Mouse (Mus musculus) thymus, postnatal 10 days (tissue): ENCODE measurements around the gene Grik1.

Experiments used
- DNase-seq, 2 experiments: peaks; one replicate each; pipeline ENCODE4 v3.0.0; 2021; ENCODE audit warnings: low spot score in 2 of 2

Gene Grik1

DNA sequence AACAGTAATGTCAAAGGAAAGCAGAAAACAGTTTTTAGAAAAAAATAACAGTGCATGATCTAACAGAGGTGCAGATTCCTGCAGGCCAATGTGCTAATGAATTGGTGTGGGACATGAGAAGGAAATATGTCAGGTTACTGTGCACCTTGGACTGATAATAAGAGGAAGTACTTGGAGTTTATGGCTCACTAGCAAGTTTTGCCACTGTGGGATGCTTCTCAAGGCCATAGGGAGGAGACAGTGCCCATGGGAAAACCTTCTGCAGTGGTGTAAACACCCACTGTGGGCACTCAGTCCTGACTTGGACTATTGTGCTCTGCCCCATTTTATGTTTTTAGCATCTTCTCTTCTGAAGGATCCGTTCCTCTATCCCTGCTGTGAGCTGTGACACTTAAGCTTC, 428.3 kb downstream of the Grik1 start:
- DNase-seq: no peak

DNA sequence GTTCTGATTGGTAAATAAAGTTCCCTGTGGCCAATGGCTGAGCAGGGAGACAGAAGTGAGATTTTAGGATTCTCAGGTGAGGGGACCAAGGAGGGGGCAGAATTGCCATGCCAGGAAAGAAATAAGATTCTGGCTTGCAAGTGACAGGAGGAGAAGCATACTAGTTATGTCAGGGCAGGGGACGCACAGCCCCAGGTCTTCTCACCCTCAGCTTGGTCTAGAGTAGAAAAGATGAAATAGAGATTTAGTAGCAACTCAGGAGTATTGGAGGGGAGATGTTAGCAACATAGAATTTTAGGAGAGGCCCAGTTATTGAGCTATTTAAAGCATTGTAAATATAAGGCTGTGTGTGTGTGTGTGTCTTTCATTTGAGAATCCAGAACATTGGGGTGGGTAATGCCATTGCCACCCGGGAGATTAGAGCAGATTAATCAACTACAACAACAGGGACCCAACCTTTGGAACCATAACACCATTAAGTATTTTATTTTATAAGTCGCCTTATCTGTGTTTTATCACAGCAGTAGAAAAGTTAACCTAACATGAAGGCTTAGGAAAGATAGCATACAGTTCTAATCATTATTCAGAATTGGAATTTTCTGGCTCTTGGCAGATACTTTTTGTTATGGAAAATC, 436.5 kb downstream of the Grik1 start:
- no peak for DNase-seq

DNA sequence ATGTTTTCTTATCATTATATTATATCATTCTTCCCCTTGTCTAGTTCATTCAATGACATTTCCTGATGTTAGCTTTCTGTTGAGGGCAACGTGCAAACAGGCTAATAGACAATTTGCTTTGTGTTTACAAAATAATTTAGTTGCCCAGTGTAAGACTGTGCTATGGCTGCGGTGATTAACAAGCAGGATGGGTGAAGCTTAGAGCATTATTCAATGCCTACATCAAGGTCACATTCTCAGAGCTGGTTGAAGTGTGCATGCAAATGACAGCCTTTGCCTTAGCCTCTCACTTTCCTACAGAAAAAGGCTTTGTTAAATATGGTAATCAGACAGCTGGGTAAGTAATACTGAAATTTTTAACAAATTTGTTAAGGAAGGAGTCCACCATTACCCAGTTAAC, 438.5 kb downstream of the Grik1 start:
- DNase-seq: no peak

DNA sequence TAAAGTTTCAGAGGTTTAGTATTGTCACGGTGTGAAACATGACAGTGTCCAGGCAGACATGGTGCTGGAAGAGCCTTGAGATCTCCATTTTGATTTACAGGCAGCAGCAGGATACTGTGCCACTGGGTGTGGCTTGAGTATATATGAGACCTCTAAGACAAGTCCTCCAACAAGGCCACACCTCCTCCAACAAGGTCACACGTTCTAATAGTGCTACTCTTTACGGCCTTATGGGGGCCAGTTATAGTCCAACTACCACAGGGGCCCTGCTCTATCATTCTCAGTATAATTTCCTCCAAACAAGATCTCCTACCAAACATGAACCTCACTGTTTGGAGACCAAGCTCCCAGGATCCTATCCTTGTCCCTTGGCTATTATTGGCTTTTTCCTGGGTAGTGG, 441.3 kb downstream of the Grik1 start:
- DNase-seq: no peak
